Mouse (Mus musculus) liver, embryonic 13.5 days (tissue): ENCODE measurements around the gene Cars. TPM values are rescaled to one million over a fixed set of nuclear protein-coding genes. Genes with fewer than 3 reads are reported as not detected.

Experiments
- ATAC-seq: fragments of 200-750 bp; cut with Nextera tagmentation; 2 replicates; pipeline ENCODE4 v1.8.0; 2017; ENCODE audit warnings: low read depth, mild to moderate bottlenecking, moderate number of reproducible peaks, moderate library complexity
- DNase-seq: peaks from one replicate; pipeline ENCODE4 v3.0.0; 2022
- H3K27ac ChIP-seq: fragments of 300-500 bp; sonication (generic); 2 replicates; pipeline ENCODE4 v1.5.1; 2015; ENCODE audit warnings: moderate library complexity, mild to moderate bottlenecking, inconsistent platforms
- H3K27me3 ChIP-seq: fragments of 300-500 bp; sonication (generic); 2 replicates; pipeline ENCODE4 v1.6.1; 2015; ENCODE audit warnings: mild to moderate bottlenecking, inconsistent platforms
- H3K36me3 ChIP-seq: fragments of 300-500 bp; sonication (generic); 2 replicates; pipeline ENCODE4 v1.6.1; 2015; ENCODE audit warnings: mild to moderate bottlenecking, inconsistent platforms
- H3K4me1 ChIP-seq: fragments of 300-500 bp; sonication (generic); replicated peaks from 2 replicates; pipeline ENCODE4 v1.6.1; 2015; ENCODE audit warnings: inconsistent platforms
- H3K4me2 ChIP-seq: fragments of 300-500 bp; sonication (generic); 2 replicates; pipeline ENCODE4 v1.6.1; 2015; ENCODE audit warnings: inconsistent platforms, mild to moderate bottlenecking, moderate library complexity
- H3K4me3 ChIP-seq: fragments of 300-500 bp; sonication (generic); replicated peaks from 2 replicates; pipeline ENCODE4 v1.5.1; 2015; ENCODE audit warnings: mild to moderate bottlenecking, inconsistent platforms
- H3K9ac ChIP-seq: fragments of 300-500 bp; sonication (generic); 2 replicates; pipeline ENCODE4 v1.6.1; 2015; ENCODE audit warnings: mild to moderate bottlenecking, inconsistent platforms
- H3K9me3 ChIP-seq: fragments of 300-500 bp; sonication (generic); replicated peaks from 2 replicates; pipeline ENCODE4 v1.6.1; 2016; ENCODE audit warnings: inconsistent platforms
- WGBS: fragments of 180-500 bp; shearing (Covaris S2); methylation state at CpG from one replicate; pipeline ENCODE4 v1.1.7; 2015; ENCODE audit not compliant: insufficient replicate concordance; 5-methylcytosine and 5-hydroxymethylcytosine counted together
- polyA plus RNA-seq: library from polyadenylated mRNA; unstranded; fragments of >200 nt; fragmentation: Nextera tagmentation; extraction: Ambion mirVana; gene quantifications from 2 replicates; pipeline ENCODE4 v1.2.1, GENCODE M21; 2015

Cars gene
- polyA plus RNA-seq, 1 experiment from 2014 or later, result 64.3 TPM

- Histone ChIP-seq H3K4me2 (no peak overlapping the region), H3K27me3 (no peaks in the 10 kb centered on the region), H3K9me3 (no peaks in the 10 kb centered on the region), H3K4me1 (no peaks in the 10 kb centered on the region), H3K27ac (no peak overlapping the region), H3K4me3 (no peak overlapping the region), H3K9ac (no peak overlapping the region), H3K36me3 (peaks cover 99% of the 10 kb centered on the region)
- ATAC-seq (no peak), DNase-seq (no peak)
- 83% methylated on average over 5 of the region's 5 CpGs for WGBS
These were observed 16.9 kb downstream of the Cars start for GRCm38 (mm10) chr7:143583025-143583424.

- DNase-seq (no peak), ATAC-seq (no peak)
- H3K4me3 ChIP-seq, result no peak overlapping the region
- H3K4me2 ChIP-seq, result no peak overlapping the region
- H3K27me3 ChIP-seq, result no peaks in the 10 kb centered on the region
- H3K27ac ChIP-seq, result no peak overlapping the region
- WGBS, result 88% methylated on average over 11 of the region's 11 CpGs
- no peaks in the 10 kb centered on the region for H3K4me1 ChIP-seq
- no peak overlapping the region for H3K9ac ChIP-seq
- no peaks in the 10 kb centered on the region for H3K9me3 ChIP-seq
- peaks cover 99% of the 10 kb centered on the region for H3K36me3 ChIP-seq
These were observed 24.1 kb downstream of the Cars start for GRCm38 (mm10) chr7:143575751-143576150.

- DNase-seq, result peak; percentile 67
- WGBS, result 10% methylated on average over 3 of the region's 3 CpGs
- Histone ChIP-seq H3K27me3 (no peaks in the 10 kb centered on the region), H3K4me3 (peak overlapping the region; percentile 17; the same call in 1 of the 2 replicates), H3K36me3 (peaks cover 100% of the 10 kb centered on the region), H3K9ac (peak overlapping the region; percentile 54), H3K4me2 (peak overlapping the region; percentile 55), H3K27ac (peak overlapping the region; percentile 89), H3K9me3 (no peaks in the 10 kb centered on the region), H3K4me1 (peaks cover 35% of the 10 kb centered on the region)
- ATAC-seq, result peak; percentile 97
These were observed 34.2 kb downstream of the Cars start for GRCm38 (mm10) chr7:143565648-143566039.

- peak overlapping the region; percentile 89 for H3K27ac ChIP-seq
- H3K4me1 ChIP-seq, result peaks cover 35% of the 10 kb centered on the region
- H3K4me3 ChIP-seq, result no peak overlapping the region
- no peak for DNase-seq
- H3K36me3 ChIP-seq, result peaks cover 100% of the 10 kb centered on the region
- no peaks in the 10 kb centered on the region for H3K9me3 ChIP-seq
- 58% methylated on average over 6 of the region's 6 CpGs for WGBS
- H3K4me2 ChIP-seq, result peak overlapping the region; percentile 55
- no peak for ATAC-seq
- no peaks in the 10 kb centered on the region for H3K27me3 ChIP-seq
- peak overlapping the region; percentile 54 for H3K9ac ChIP-seq
These were observed 34.8 kb downstream of the Cars start for GRCm38 (mm10) chr7:143565015-143565647.

- no peak overlapping the region for H3K4me3 ChIP-seq
- peaks cover 100% of the 10 kb centered on the region for H3K36me3 ChIP-seq
- no peaks in the 10 kb centered on the region for H3K27me3 ChIP-seq
- WGBS, result 88% methylated on average over 5 of the region's 5 CpGs
- peaks cover 35% of the 10 kb centered on the region for H3K4me1 ChIP-seq
- DNase-seq, result no peak
- no peaks in the 10 kb centered on the region for H3K9me3 ChIP-seq
- H3K4me2 ChIP-seq, result no peak overlapping the region
- peak overlapping the region; percentile 6 for H3K27ac ChIP-seq
- no peak for ATAC-seq
- H3K9ac ChIP-seq, result no peak overlapping the region
These were observed 36.1 kb downstream of the Cars start for GRCm38 (mm10) chr7:143563787-143564186.

- Histone ChIP-seq H3K36me3 (peaks cover 97% of the 10 kb centered on the region), H3K27ac (no peak overlapping the region), H3K4me2 (no peak overlapping the region), H3K4me3 (no peak overlapping the region), H3K4me1 (peaks cover 8% of the 10 kb centered on the region; the same call in 1 of the 2 replicates), H3K27me3 (no peaks in the 10 kb centered on the region), H3K9me3 (no peaks in the 10 kb centered on the region), H3K9ac (no peak overlapping the region; the same call in 1 of the 2 replicates)
- ATAC-seq (0 out of 2 replicates have a peak, but pooled peaks have one; percentile 11), DNase-seq (no peak)
- WGBS, result 82% methylated on average over 7 of the region's 7 CpGs
These were observed 42.3 kb downstream of the Cars start for GRCm38 (mm10) chr7:143557616-143558015.

- H3K9ac ChIP-seq, result no peak overlapping the region
- WGBS, result 61% methylated on average over 8 of the region's 8 CpGs
- H3K4me2 ChIP-seq, result no peak overlapping the region
- DNase-seq, result no peak
- peak; percentile 69 for ATAC-seq
- H3K27ac ChIP-seq, result no peak overlapping the region
- H3K36me3 ChIP-seq, result peaks cover 91% of the 10 kb centered on the region
- H3K4me3 ChIP-seq, result no peak overlapping the region
- no peaks in the 10 kb centered on the region for H3K27me3 ChIP-seq
- H3K4me1 ChIP-seq, result peaks cover 8% of the 10 kb centered on the region; the same call in 1 of the 2 replicates
- no peaks in the 10 kb centered on the region for H3K9me3 ChIP-seq
These were observed 42.8 kb downstream of the Cars start for GRCm38 (mm10) chr7:143556964-143557610.

GRCm38 (mm10) chr7:143549588-143550220, 50.2 kb downstream of the Cars start:
- peaks cover 41% of the 10 kb centered on the region for H3K4me1 ChIP-seq
- H3K9me3 ChIP-seq, result no peaks in the 10 kb centered on the region
- peak overlapping the region; percentile 82 for H3K4me3 ChIP-seq
- H3K9ac ChIP-seq, result peak overlapping the region; percentile 90
- DNase-seq, result no peak
- peak overlapping the region; percentile 87 for H3K27ac ChIP-seq
- H3K27me3 ChIP-seq, result no peaks in the 10 kb centered on the region
- peaks cover 29% of the 10 kb centered on the region for H3K36me3 ChIP-seq
- 6% methylated on average over 2 of the region's 2 CpGs for WGBS
- peak overlapping the region; percentile 88 for H3K4me2 ChIP-seq
- no peak for ATAC-seq

- Histone ChIP-seq H3K36me3 (peaks cover 25% of the 10 kb centered on the region), H3K9me3 (no peaks in the 10 kb centered on the region), H3K4me1 (peaks cover 46% of the 10 kb centered on the region), H3K27ac (peak within 1 kb of the TSS; percentile 87), H3K4me3 (peak within 1 kb of the TSS; percentile 82), H3K9ac (peak within 1 kb of the TSS; percentile 90), H3K4me2 (peak within 1 kb of the TSS; percentile 88), H3K27me3 (no peaks in the 10 kb centered on the region)
- WGBS, result under 1% methylated on average over 43 of the region's 43 CpGs
- peak; percentile 96 for ATAC-seq
- DNase-seq, result peak; percentile 99
These were observed 50.9 kb downstream of the Cars start, which contains the start of gene Nap1l4 for GRCm38 (mm10) chr7:143548976-143549457. Gene Nap1l4, minus strand, starts transcription at chr7:143549106.

- WGBS, result under 1% methylated on average over 63 of the region's 63 CpGs
- no peak for DNase-seq
- H3K27ac ChIP-seq, result peak overlapping the region; percentile 86
- ATAC-seq, result peak; percentile 81
- H3K27me3 ChIP-seq, result no peaks in the 10 kb centered on the region
- peaks cover 52% of the 10 kb centered on the region for H3K4me1 ChIP-seq
- H3K36me3 ChIP-seq, result peaks cover 21% of the 10 kb centered on the region
- no peaks in the 10 kb centered on the region for H3K9me3 ChIP-seq
- H3K9ac ChIP-seq, result peak overlapping the region; percentile 90
- H3K4me2 ChIP-seq, result peak overlapping the region; percentile 88
- H3K4me3 ChIP-seq, result peak overlapping the region; percentile 82
These were observed 51.5 kb downstream of the Cars start for GRCm38 (mm10) chr7:143548231-143548961.

GRCm38 (mm10) chr7:143546554-143546953, 53.3 kb downstream of the Cars start:
- no peak overlapping the region; the same call in 1 of the 2 replicates for H3K9ac ChIP-seq
- DNase-seq (no peak), ATAC-seq (no peak)
- H3K4me3 ChIP-seq, result no peak overlapping the region
- no peaks in the 10 kb centered on the region for H3K9me3 ChIP-seq
- H3K4me2 ChIP-seq, result peak overlapping the region; percentile 88; the same call in 1 of the 2 replicates
- peaks cover 14% of the 10 kb centered on the region for H3K36me3 ChIP-seq
- WGBS, result 48% methylated on average over 2 of the region's 2 CpGs
- no peaks in the 10 kb centered on the region for H3K27me3 ChIP-seq
- no peak overlapping the region for H3K27ac ChIP-seq
- peaks cover 67% of the 10 kb centered on the region for H3K4me1 ChIP-seq
